Mouse (Mus musculus): ENCODE results near the gene Tsga10ip. TPM values are rescaled to one million over a fixed set of nuclear protein-coding genes. Genes with fewer than 3 reads are reported as not detected.
A peak's percentile ranks its signal among the peaks of the same experiment; 100 is the strongest.

The Tsga10ip gene
- total and polyA plus RNA-seq, 3 experiments = 0.87 to 0.89 TPM; not detected in 1

GRCm38 (mm10) chr19:5425906-5426565 lies 23.7 kb upstream of the Tsga10ip start:
- dilution Hi-C loops (cut with MboI; ENCODE audit: extremely low pct_ligation_motif_present, extremely low pct_unique_long_range_greater_than_20kb, low sequenced_read_pairs) = no loop called here
- Histone ChIP-seq H3K9me3 (replicated peaks; ENCODE audit: low read length) (no peaks in the 10 kb centered on the region), H3K36me3 (replicated peaks in 1 of 2; ENCODE audit: control insufficient read depth in 1 of 2, insufficient read depth in 1 of 2, low read length in 1 of 2) (peaks cover 28 to 44% of the 10 kb centered on the region in 2 experiments), H3K79me2 (replicated peaks; ENCODE audit: control insufficient read depth, extremely low read depth, insufficient read depth, poor library complexity, severe bottlenecking) (no peaks in the 10 kb centered on the region; the same call in 1 of the 2 replicates), H3K27ac (ENCODE audit: insufficient read depth, low read depth) (no peak overlapping the region), H3K4me1 (ENCODE audit: control insufficient read depth in 1 of 2, insufficient read depth in 2 of 2) (peaks cover 21 to 44% of the 10 kb centered on the region in 2 experiments), H3K9ac (ENCODE audit: insufficient read depth, low read depth) (peak overlapping the region; percentile 83), H3K4me3 (replicated peaks in 1 of 3; ENCODE audit: low read depth in 2 of 3, low read length in 2 of 3, poor library complexity in 1 of 3) (peak overlapping the region; percentile 75 to 88 (median 85)), H3K27me3 (replicated peaks) (no peaks in the 10 kb centered on the region), H3K4me2 (ENCODE audit: insufficient read depth, low read depth, poor library complexity, severe bottlenecking) (peak overlapping the region; percentile 86)
- DNase-seq (ENCODE audit: extremely low read depth) = peak; percentile 17
- TF ChIP-seq MEF2A (IDR thresholded peaks at IDR 0.05; ENCODE audit: borderline replicate concordance, low read depth, low read length) (0 out of 2 replicates have a peak, but pooled peaks have one; percentile 5), ELF1 (IDR thresholded peaks at IDR 0.05; ENCODE audit: low read depth, low read length) (no peak)
- in situ Hi-C loops (cut with MboI; ENCODE audit: low pct_ligation_motif_present, low pct_unique_long_range_greater_than_20kb, low sequenced_read_pairs) = no loop called here

- peaks cover 20 to 39% of the 10 kb centered on the region in 2 experiments for H3K4me1 ChIP-seq (ENCODE audit: control insufficient read depth in 1 of 2, insufficient read depth in 2 of 2)
- no peaks in the 10 kb centered on the region for H3K9me3 ChIP-seq (replicated peaks; ENCODE audit: low read length)
- H3K27me3 ChIP-seq (replicated peaks) = no peaks in the 10 kb centered on the region
- peak within 1 kb of the TSS; percentile 86 for H3K4me2 ChIP-seq (ENCODE audit: insufficient read depth, low read depth, poor library complexity, severe bottlenecking)
- TF ChIP-seq MEF2A (IDR thresholded peaks at IDR 0.05; ENCODE audit: borderline replicate concordance, low read depth, low read length) (0 out of 2 replicates have a peak, but pooled peaks have one; percentile 8), UBTF (IDR thresholded peaks at IDR 0.05; ENCODE audit: low read depth, low read length) (peak; percentile 40; the same call in 1 of the 2 replicates), ELF1 (IDR thresholded peaks at IDR 0.05; ENCODE audit: low read depth, low read length) (peak; percentile 70), MAX (IDR thresholded peaks at IDR 0.05; ENCODE audit: low read length) (no peak), HCFC1 (IDR thresholded peaks at IDR 0.05; ENCODE audit: low read depth, low read length) (peak; percentile 63), ZMIZ1 (IDR thresholded peaks at IDR 0.05; ENCODE audit: low read depth, low read length) (peak; percentile 10; the same call in 1 of the 2 replicates), IRF4 (IDR thresholded peaks at IDR 0.05; ENCODE audit: low read depth, low read length) (peak; percentile 20; the same call in 1 of the 2 replicates), TCF12 (IDR thresholded peaks at IDR 0.05; ENCODE audit: low read depth, low read length) (peak; percentile 45; the same call in 1 of the 2 replicates), NRF1 (IDR thresholded peaks at IDR 0.05; ENCODE audit: low read depth, low read length) (peak; percentile 44; the same call in 1 of the 2 replicates), CHD1 (IDR thresholded peaks at IDR 0.05; ENCODE audit: low read depth, low read length) (no peak), MXI1 (IDR thresholded peaks at IDR 0.05; ENCODE audit: low read depth, low read length) (peak; percentile 12), ZC3H11A (IDR thresholded peaks at IDR 0.05; ENCODE audit: low read depth, low read length) (no peak), KAT2A (IDR thresholded peaks at IDR 0.05; ENCODE audit: insufficient replicate concordance, low read length) (0 out of 2 replicates have a peak, but pooled peaks have one; percentile 8), POLR2A (IDR thresholded peaks at IDR 0.05; ENCODE audit: low read depth, low read length) (peak; percentile 63; the same call in 1 of the 2 replicates)
- H3K79me2 ChIP-seq (replicated peaks; ENCODE audit: control insufficient read depth, extremely low read depth, insufficient read depth, poor library complexity, severe bottlenecking) = no peaks in the 10 kb centered on the region; the same call in 1 of the 2 replicates
- dilution Hi-C loops (cut with MboI; ENCODE audit: extremely low pct_ligation_motif_present, extremely low pct_unique_long_range_greater_than_20kb, low sequenced_read_pairs) (no loop called here), in situ Hi-C loops (cut with MboI; ENCODE audit: low pct_ligation_motif_present, low pct_unique_long_range_greater_than_20kb, low sequenced_read_pairs) (no loop called here)
- peak; percentile 95 for DNase-seq (ENCODE audit: extremely low read depth)
- H3K4me3 ChIP-seq (replicated peaks in 1 of 3; ENCODE audit: low read depth in 2 of 3, low read length in 2 of 3, poor library complexity in 1 of 3) = peak within 1 kb of the TSS; percentile 76 to 88 (median 85)
- peak within 1 kb of the TSS; percentile 94 for H3K9ac ChIP-seq (ENCODE audit: insufficient read depth, low read depth)
- peaks cover 34 to 53% of the 10 kb centered on the region in 2 experiments for H3K36me3 ChIP-seq (replicated peaks in 1 of 2; ENCODE audit: control insufficient read depth in 1 of 2, insufficient read depth in 1 of 2, low read length in 1 of 2)
- H3K27ac ChIP-seq (ENCODE audit: insufficient read depth, low read depth) = peak within 1 kb of the TSS; percentile 48
Measured at GRCm38 (mm10) chr19:5424782-5425741, 22.7 kb upstream of the Tsga10ip start, which contains the start of the genes Drap1 and AI837181. Drap1 (minus strand) TSS chr19:5424979. AI837181 (plus strand) TSS chr19:5425144.

All from CH12.LX (cell line).